Mouse (Mus musculus) adrenal gland, postnatal 10 days (tissue): Measurements from ENCODE around the gene Fam3a. TPM values are rescaled to one million over a fixed set of nuclear protein-coding genes. Genes with fewer than 3 reads are reported as not detected.

Source experiments
- total RNA-seq, 2 experiments: library from RNA; stranded (reverse); gene quantifications; 2 replicates each; pipeline ENCODE4 v1.2.3; 2021

Gene Fam3a
- total RNA-seq, 2 experiments from 2014 or later, result 23.6 to 26.0 TPM

Other genes with a start within 250 kb of the Fam3a start
- not detected for gene Tex28, start 225.4 kb downstream of the Fam3a start, total RNA-seq
- gene Tktl1, start 216.0 kb downstream of the Fam3a start, total RNA-seq, result not detected
- gene Flna, start 143.5 kb downstream of the Fam3a start, total RNA-seq, result 100 to 1,000 TPM; 151 to 183 TPM
- 10 to 100 TPM; 38.0 to 45.0 TPM for gene Emd, start 138.6 kb downstream of the Fam3a start, total RNA-seq
- 100 to 1,000 TPM; 377 to 392 TPM for gene Rpl10, start 122.5 kb downstream of the Fam3a start, total RNA-seq
- 10 to 100 TPM; 57.6 to 90.8 TPM for gene Taz, start 111.4 kb downstream of the Fam3a start, total RNA-seq
- 10 to 100 TPM; 10.5 to 19.1 TPM for gene Dnase1l1, start 110.9 kb downstream of the Fam3a start, total RNA-seq
- gene Atp6ap1, start 96.2 kb downstream of the Fam3a start, total RNA-seq, result 100 to 1,000 TPM; 121 to 125 TPM
- 100 to 1,000 TPM; 135 to 153 TPM for gene Gdi1, start 88.3 kb downstream of the Fam3a start, total RNA-seq
- 10 to 100 TPM; 44.1 to 45.9 TPM for gene Fam50a, start 80.2 kb downstream of the Fam3a start, total RNA-seq
- 10 to 100 TPM in 1 of 2 experiments, 1 to 10 TPM in 1; 7.4 to 10.9 TPM for gene Plxna3, start 64.2 kb downstream of the Fam3a start, total RNA-seq
- 10 to 100 TPM; 64.9 to 73.8 TPM for gene Lage3, start 39.7 kb downstream of the Fam3a start, total RNA-seq
- 10 to 100 TPM; 43.6 to 46.0 TPM for gene Ubl4a, start 20.1 kb downstream of the Fam3a start, total RNA-seq
- gene Slc10a3, start 19.9 kb downstream of the Fam3a start, total RNA-seq, result 10 to 100 TPM; 12.4 to 15.9 TPM
- 10 to 100 TPM; 49.7 to 59.3 TPM for gene Ikbkg, start within 50 bp of the Fam3a start, total RNA-seq
- gene G6pdx, start 35.9 kb upstream of the Fam3a start, total RNA-seq, result 10 to 100 TPM; 75.5 to 83.1 TPM
- not detected for gene Gm6880, start 88.1 kb upstream of the Fam3a start, total RNA-seq
- not detected for gene Olfr1326-ps1, start 181.6 kb upstream of the Fam3a start, total RNA-seq
- not detected for gene Olfr1325, start 199.4 kb upstream of the Fam3a start, total RNA-seq